Mouse (Mus musculus) liver, adult 2 months (tissue): Measurements from ENCODE around the gene 1700113H08Rik. TPM values are rescaled to one million over a fixed set of nuclear protein-coding genes. Genes with fewer than 3 reads are reported as not detected.

Experiments
- DNase-seq: peaks from one replicate; pipeline ENCODE4 v3.0.0-alpha.2; 2011; ENCODE audit warnings: low read depth, low spot score; ENCODE audit errors: extremely low read depth
- H3K27ac ChIP-seq: fragments of 200-500 bp; replicated peaks from 2 replicates; pipeline ENCODE4 v1.5.1; 2012; ENCODE audit warnings: low read depth, mild to moderate bottlenecking, control low read depth, inconsistent platforms, low read length; ENCODE audit not compliant: insufficient read depth
- H3K27me3 ChIP-seq: fragments of 200-500 bp; 2 replicates; pipeline ENCODE4 v1.6.1; 2012; ENCODE audit warnings: mild to moderate bottlenecking, moderate library complexity, low read length, inconsistent platforms; ENCODE audit not compliant: control insufficient read depth, insufficient read depth
- H3K36me3 ChIP-seq: fragments of 200-500 bp; 2 replicates; pipeline ENCODE4 v1.6.1; 2012; ENCODE audit warnings: low read length, inconsistent platforms; ENCODE audit not compliant: control insufficient read depth, insufficient read depth
- H3K4me1 ChIP-seq: fragments of 200-500 bp; 2 replicates; pipeline ENCODE4 v1.6.1; 2011; ENCODE audit warnings: low read length; ENCODE audit not compliant: control insufficient read depth, insufficient read depth
- H3K4me3 ChIP-seq: fragments of 200-500 bp; 2 replicates; pipeline ENCODE4 v1.5.1; 2011; ENCODE audit warnings: low read depth, mild to moderate bottlenecking, control low read depth, low read length, moderate library complexity; ENCODE audit not compliant: insufficient read depth
- H3K79me2 ChIP-seq: fragments of 200-500 bp; 2 replicates; pipeline ENCODE4 v1.6.1; 2012; ENCODE audit warnings: inconsistent platforms, mild to moderate bottlenecking, low read length, moderate library complexity; ENCODE audit not compliant: control insufficient read depth, insufficient read depth
- H3K9ac ChIP-seq: fragments of 200-500 bp; 2 replicates; pipeline ENCODE4 v1.6.1; 2012; ENCODE audit warnings: low read depth, mild to moderate bottlenecking, control low read depth, inconsistent platforms, low read length
- CTCF ChIP-seq: fragments of 200-500 bp; IDR thresholded peaks from 2 replicates; pipeline ENCODE4 v1.5.1; 2011; ENCODE audit warnings: low read depth, low read length, control low read depth
- POLR2A ChIP-seq: fragments of 200-500 bp; IDR thresholded peaks from 2 replicates; pipeline ENCODE4 v1.6.1; 2011; ENCODE audit warnings: low read length, control low read depth; ENCODE audit not compliant: insufficient read depth; ENCODE audit errors: extremely low read depth
- WGBS: fragments of 180-500 bp; shearing (Covaris S2); methylation state at CpG from one replicate; pipeline ENCODE4 v1.1.7; 2018; 5-methylcytosine and 5-hydroxymethylcytosine counted together
- polyA plus RNA-seq: library from polyadenylated mRNA; depleted of rRNA; stranded (reverse); fragments of >200 nt; gene quantifications from 2 replicates; pipeline ENCODE4 v1.2.3, GENCODE M21; 2012
- total RNA-seq: library from RNA; depleted of rRNA; stranded (reverse); fragments of >200 nt; gene quantifications from 2 replicates; pipeline ENCODE4 v1.2.3, GENCODE M21; 2014

Gene 1700113H08Rik
- total and polyA plus RNA-seq, 2 experiments = not detected

DNA sequence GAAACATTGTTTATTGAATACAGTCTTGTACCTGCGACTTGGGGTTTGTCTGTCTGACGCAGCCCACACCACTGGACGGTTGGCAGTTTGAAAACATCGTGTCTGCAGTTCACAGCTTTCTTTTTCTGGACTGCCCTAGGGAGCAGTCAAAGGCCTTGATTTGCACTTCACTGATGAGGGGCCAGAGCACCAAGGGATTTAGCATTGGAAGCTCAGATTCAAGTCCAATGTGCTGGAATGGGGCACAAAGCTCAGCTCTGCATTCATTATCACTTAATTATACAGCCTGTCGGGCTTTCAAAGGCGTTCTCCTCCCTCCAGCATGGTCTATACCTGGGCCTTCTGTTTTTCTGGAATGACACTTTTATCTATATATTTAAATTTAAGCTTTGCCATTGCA, 11.4 kb upstream of the 1700113H08Rik start:
- H3K27ac ChIP-seq = no peak overlapping the region
- H3K36me3 ChIP-seq = no peaks in the 10 kb centered on the region
- no peaks in the 10 kb centered on the region for H3K79me2 ChIP-seq
- H3K27me3 ChIP-seq = no peaks in the 10 kb centered on the region
- H3K9ac ChIP-seq = no peak overlapping the region
- 89% methylated on average over 6 of the region's 6 CpGs for WGBS
- TF ChIP-seq POLR2A = no peak
- no peak for TF ChIP-seq CTCF
- no peak for DNase-seq
- peaks cover 3% of the 10 kb centered on the region; the same call in 1 of the 2 replicates for H3K4me1 ChIP-seq
- no peak overlapping the region for H3K4me3 ChIP-seq

DNA sequence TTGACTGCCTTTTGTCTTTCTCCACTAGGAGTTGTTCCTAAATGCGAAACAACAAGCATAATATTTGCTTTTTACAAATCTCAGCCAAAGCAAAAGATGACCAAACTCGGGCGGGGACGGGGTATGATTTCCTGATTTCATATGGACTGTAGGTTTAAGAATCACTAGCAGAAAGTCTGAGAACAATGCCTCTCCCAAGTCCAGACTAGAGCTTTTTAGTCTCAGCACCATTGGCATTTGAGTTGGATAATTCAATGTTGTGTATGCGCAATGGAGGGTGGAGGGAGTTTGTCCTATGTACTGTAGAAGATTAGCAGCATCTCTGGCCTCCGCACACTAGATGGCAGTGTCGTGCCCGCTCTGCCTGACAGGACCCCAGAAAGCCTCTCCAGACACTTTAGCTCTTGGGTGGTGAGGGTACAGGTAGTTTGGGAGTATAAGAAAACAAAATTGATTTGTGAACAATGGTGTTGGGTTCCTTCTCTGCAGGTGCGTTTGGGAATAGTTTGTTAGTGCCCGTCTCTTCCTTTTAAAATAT, 10.8 kb upstream of the 1700113H08Rik start:
- peaks cover 4% of the 10 kb centered on the region; the same call in 1 of the 2 replicates for H3K4me1 ChIP-seq
- no peak overlapping the region for H3K9ac ChIP-seq
- H3K4me3 ChIP-seq = no peak overlapping the region
- TF ChIP-seq POLR2A = no peak
- TF ChIP-seq CTCF = peak; percentile 45
- H3K27me3 ChIP-seq = no peaks in the 10 kb centered on the region
- WGBS = 92% methylated on average over 10 of the region's 10 CpGs
- no peak for DNase-seq
- no peak overlapping the region for H3K27ac ChIP-seq
- H3K36me3 ChIP-seq = no peaks in the 10 kb centered on the region
- H3K79me2 ChIP-seq = no peaks in the 10 kb centered on the region

DNA sequence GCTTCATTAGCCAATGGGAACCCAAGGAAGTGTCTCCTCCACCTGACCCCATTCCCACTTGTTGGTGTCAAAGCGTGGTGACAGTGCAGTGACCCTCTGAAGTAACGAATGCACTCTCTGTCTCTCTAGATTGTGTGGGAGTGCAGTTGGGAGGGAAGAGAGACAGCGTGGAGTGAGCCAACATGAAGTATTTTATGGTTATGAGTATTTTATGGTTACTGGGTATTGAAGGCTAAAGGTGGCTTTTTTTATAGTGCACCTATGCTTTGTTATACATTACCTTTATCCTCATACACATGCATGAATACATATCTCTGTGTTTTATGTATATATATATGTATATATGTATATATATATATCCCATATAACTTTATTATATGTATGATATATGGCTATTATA, 8.7 kb upstream of the 1700113H08Rik start:
- H3K36me3 ChIP-seq = no peaks in the 10 kb centered on the region
- 85% methylated on average over 3 of the region's 3 CpGs for WGBS
- no peak overlapping the region for H3K9ac ChIP-seq
- no peak overlapping the region for H3K27ac ChIP-seq
- no peaks in the 10 kb centered on the region for H3K79me2 ChIP-seq
- no peak for DNase-seq
- no peak overlapping the region for H3K4me3 ChIP-seq
- no peaks in the 10 kb centered on the region for H3K27me3 ChIP-seq
- H3K4me1 ChIP-seq = peaks cover 9% of the 10 kb centered on the region; the same call in 1 of the 2 replicates
- TF ChIP-seq POLR2A (no peak), CTCF (no peak)

GRCm38 (mm10) chr10:87051714-87052113, 6.1 kb upstream of the 1700113H08Rik start:
- no peak overlapping the region for H3K9ac ChIP-seq
- H3K36me3 ChIP-seq = no peaks in the 10 kb centered on the region
- no peak for TF ChIP-seq POLR2A
- DNase-seq = peak; percentile 99
- peaks cover 9% of the 10 kb centered on the region; the same call in 1 of the 2 replicates for H3K4me1 ChIP-seq
- whole genome bisulfite sequencing = 12% methylated on average over 4 of the region's 4 CpGs
- H3K27me3 ChIP-seq = no peaks in the 10 kb centered on the region
- H3K27ac ChIP-seq = peak overlapping the region; percentile 86
- no peaks in the 10 kb centered on the region for H3K79me2 ChIP-seq
- H3K4me3 ChIP-seq = no peak overlapping the region

DNA sequence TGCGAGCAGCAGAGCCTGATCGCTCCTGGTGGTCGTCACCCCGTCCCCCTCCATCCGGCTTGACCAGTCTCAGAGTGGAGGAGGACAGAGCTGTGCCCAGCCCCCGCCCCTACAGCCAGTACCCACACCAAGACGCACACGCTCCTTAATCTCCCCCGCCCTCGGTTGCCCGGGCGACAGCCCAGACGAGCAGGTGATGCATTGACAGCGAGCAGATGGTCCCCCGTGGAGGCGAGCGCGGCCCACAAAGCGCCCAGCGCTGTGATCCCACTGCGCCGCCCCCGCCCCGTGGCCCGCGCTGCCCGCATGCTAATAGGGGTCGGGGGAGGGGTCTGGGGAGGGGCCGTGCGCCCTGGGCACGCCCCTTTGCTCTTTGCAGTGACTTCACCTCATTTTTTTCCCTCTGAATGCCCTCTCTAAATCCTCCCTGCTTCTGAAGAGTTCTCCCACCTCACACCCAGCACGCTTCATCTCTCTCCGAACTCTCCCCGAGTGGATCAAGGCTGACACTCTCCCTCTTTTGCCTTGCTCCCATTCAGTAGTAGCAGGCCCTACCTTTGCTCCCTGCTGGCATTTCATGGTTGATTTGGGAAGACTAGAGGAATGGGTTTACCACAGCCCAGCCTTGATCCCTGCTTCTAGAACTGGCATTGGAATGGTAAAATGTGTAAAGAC, 543 bp downstream of the 1700113H08Rik start:
- no peak for DNase-seq
- Histone ChIP-seq H3K4me1 (no peaks in the 10 kb centered on the region), H3K79me2 (no peaks in the 10 kb centered on the region), H3K9ac (no peak overlapping the region), H3K27me3 (peaks cover 4% of the 10 kb centered on the region; the same call in 1 of the 2 replicates), H3K27ac (no peak overlapping the region), H3K4me3 (no peak overlapping the region), H3K36me3 (no peaks in the 10 kb centered on the region)
- no peak for TF ChIP-seq POLR2A
- 5% methylated on average over 31 of the region's 34 CpGs for WGBS

DNA sequence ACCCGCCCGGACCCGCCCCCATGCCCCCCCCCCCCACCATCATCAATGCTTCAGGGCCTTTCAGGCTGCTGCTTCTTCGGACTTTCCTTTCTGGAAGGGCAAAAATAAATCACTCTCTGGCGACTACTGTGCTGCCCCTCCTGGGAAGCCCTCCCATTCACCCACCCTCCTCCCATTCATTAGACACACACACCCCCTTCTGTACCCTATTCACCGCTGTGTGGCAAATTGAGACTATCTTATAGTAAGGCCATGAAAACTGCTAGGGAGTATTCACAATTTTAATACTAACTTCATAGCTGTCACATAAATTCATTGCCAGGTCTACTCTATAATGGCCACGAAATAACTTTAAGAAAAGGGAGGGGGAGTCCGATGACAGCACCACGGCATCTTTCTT, 1.1 kb downstream of the 1700113H08Rik start:
- peaks cover 4% of the 10 kb centered on the region; the same call in 1 of the 2 replicates for H3K27me3 ChIP-seq
- no peaks in the 10 kb centered on the region for H3K36me3 ChIP-seq
- 57% methylated on average over 9 of the region's 9 CpGs for WGBS
- no peak overlapping the region for H3K9ac ChIP-seq
- no peak overlapping the region for H3K4me3 ChIP-seq
- DNase-seq = no peak
- H3K79me2 ChIP-seq = no peaks in the 10 kb centered on the region
- TF ChIP-seq POLR2A (no peak), CTCF (no peak)
- H3K4me1 ChIP-seq = no peaks in the 10 kb centered on the region
- no peak overlapping the region for H3K27ac ChIP-seq
